ENCODE assay signal across 30 mouse cellular contexts in the genomic region with DNA sequence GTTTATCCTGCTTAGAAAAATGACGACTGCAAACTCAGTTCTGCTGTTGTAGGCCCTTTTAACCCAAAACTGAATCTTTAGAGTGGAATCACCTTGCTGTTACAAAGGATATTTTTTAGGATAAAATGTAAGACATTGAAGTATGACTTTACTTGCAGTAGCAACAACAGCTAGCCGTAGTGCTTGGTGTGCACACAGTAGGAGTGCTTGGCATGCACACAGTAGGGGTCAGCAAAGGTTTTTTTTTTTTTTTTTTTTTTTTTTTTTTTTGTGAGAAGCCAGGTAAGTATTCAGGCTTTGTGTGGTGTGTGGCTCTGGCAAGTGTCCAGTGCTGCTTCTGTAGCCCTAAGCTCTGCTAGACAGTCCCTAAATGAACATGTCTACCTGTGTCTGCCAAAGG.
"Had no signal": no experiment of that assay in that cellular context is flagged by ENCODE, and none has a peak within 500 bp of the region (broad histone marks: within the 10 kb centered on the region; RNA-seq: fewer than 3 reads in every experiment).

No protein-coding gene starts in this region.

- DNase-seq: heart, postnatal 10 days; heart, postnatal 14 days; heart, postnatal 36 days; heart, postnatal 4 days; kidney, adult 11 months; kidney, adult 18-20 months; kidney, adult 2 months; kidney, adult 8-10 months; kidney, adult 9 months; kidney, postnatal 10 days; kidney, postnatal 14 days; kidney, postnatal 25 days; kidney, postnatal 4 days; layer of hippocampus, adult 9-11 months; layer of hippocampus, postnatal 36 days had no signal

- H3K4me1 ChIP-seq: hindbrain, embryonic 12.5 days; intestine, embryonic 15.5 days had no signal

- H3K4me2 ChIP-seq: heart, embryonic 11.5 days; heart, embryonic 12.5 days; heart, embryonic 13.5 days; heart, embryonic 15.5 days; hindbrain, embryonic 12.5 days; hindbrain, embryonic 13.5 days; hindbrain, embryonic 14.5 days; hindbrain, embryonic 15.5 days; intestine, embryonic 15.5 days; kidney, embryonic 15.5 days had no signal

- H3K27ac ChIP-seq: heart, embryonic 13.5 days; heart, embryonic 15.5 days; hindbrain, embryonic 10.5 days; hindbrain, embryonic 12.5 days; hindbrain, embryonic 13.5 days; hindbrain, embryonic 14.5 days; hindbrain, embryonic 15.5 days; hindbrain, postnatal 0 days; intestine, embryonic 15.5 days; kidney, embryonic 15.5 days; kidney, postnatal 0 days; layer of hippocampus, adult 2 months; left cerebral cortex, adult 2 months had no signal

- H3K27me3 ChIP-seq: heart, embryonic 12.5 days; heart, embryonic 13.5 days; heart, embryonic 15.5 days; hindbrain, embryonic 12.5 days; hindbrain, embryonic 13.5 days; hindbrain, embryonic 15.5 days; intestine, embryonic 15.5 days; kidney, embryonic 15.5 days had no signal

- H3K9me3 ChIP-seq: heart, embryonic 12.5 days; heart, embryonic 13.5 days; heart, embryonic 15.5 days; hindbrain, embryonic 10.5 days; hindbrain, embryonic 12.5 days; hindbrain, embryonic 13.5 days; hindbrain, embryonic 15.5 days; intestine, embryonic 15.5 days; kidney, embryonic 15.5 days had no signal

- H3K4me3 ChIP-seq: heart, embryonic 12.5 days; heart, embryonic 13.5 days; heart, embryonic 15.5 days; hindbrain, embryonic 10.5 days; hindbrain, embryonic 12.5 days; hindbrain, embryonic 13.5 days; hindbrain, embryonic 15.5 days; intestine, embryonic 15.5 days; kidney, embryonic 15.5 days; layer of hippocampus, adult 2 months; left cerebral cortex, adult 2 months had no signal

- H3K9ac ChIP-seq: heart, embryonic 12.5 days; heart, embryonic 13.5 days; heart, embryonic 15.5 days; hindbrain, embryonic 12.5 days; hindbrain, embryonic 13.5 days; hindbrain, embryonic 14.5 days; hindbrain, embryonic 15.5 days; intestine, embryonic 15.5 days; kidney, embryonic 15.5 days had no signal

- H3K36me3 ChIP-seq: intestine, embryonic 15.5 days; kidney, embryonic 15.5 days had no signal
